In genomic region chr9:44482112-44482511, GRCm38 (mm10) we compare ENCODE assay signal across 9 mouse cellular contexts. TPM values are rescaled to one million over a fixed set of nuclear protein-coding genes. Genes with fewer than 3 reads are reported as not detected.
A peak's percentile ranks its signal among the peaks of the same experiment; 100 is the strongest.
DNase-seq lines count a peak whose midpoint lies in the region; ATAC-seq and TF ChIP-seq lines count a peak whose summit lies in the region.
"Had no signal": no experiment of that assay in that cellular context is flagged by ENCODE, and none has a peak within 500 bp of the region (broad histone marks: within the 10 kb centered on the region; RNA-seq: fewer than 3 reads in every experiment).

No protein-coding gene starts in this region.

- WGBS in cerebellum, adult 2 months, result 21% methylated on average over 3 of the region's 3 CpGs
- 3% methylated on average over 3 of the region's 3 CpGs for WGBS in lung, postnatal 0 days
- WGBS in limb, embryonic 15.5 days, result 9% methylated on average over 3 of the region's 3 CpGs
- WGBS in stomach, embryonic 14.5 days, result 12% methylated on average over 3 of the region's 3 CpGs

- no peak for TF ChIP-seq POLR2A in cerebellum, adult 2 months (IDR thresholded peaks at IDR 0.05; ENCODE audit: borderline replicate concordance, insufficient read depth, low read length)

- H3K27me3 ChIP-seq in cerebellum, adult 2 months (ENCODE audit: control insufficient read depth, insufficient read depth, low read length), result no peaks in the 10 kb centered on the region
- H3K27me3 ChIP-seq in lung, postnatal 0 days (replicated peaks; ENCODE audit: insufficient read depth, low read length), result no peaks in the 10 kb centered on the region
- no peaks in the 10 kb centered on the region for H3K27me3 ChIP-seq in limb, embryonic 15.5 days
- no peaks in the 10 kb centered on the region for H3K27me3 ChIP-seq in stomach, embryonic 14.5 days (ENCODE audit: control insufficient read depth, insufficient read depth, low read length)

- H3K4me1 ChIP-seq in cerebellum, adult 2 months (ENCODE audit: control insufficient read depth, insufficient read depth, low read length), result peaks cover 20% of the 10 kb centered on the region
- peaks cover 25% of the 10 kb centered on the region for H3K4me1 ChIP-seq in lung, postnatal 0 days (ENCODE audit: insufficient read depth, low read depth, low read length)
- peaks cover 59% of the 10 kb centered on the region for H3K4me1 ChIP-seq in limb, embryonic 15.5 days
- H3K4me1 ChIP-seq in stomach, embryonic 14.5 days (ENCODE audit: control insufficient read depth, insufficient read depth, low read length), result peaks cover 41% of the 10 kb centered on the region

- TF ChIP-seq EP300 in lung, postnatal 0 days (IDR thresholded peaks at IDR 0.05), result no peak

- peak overlapping the region; percentile 86 for H3K4me3 ChIP-seq in cerebellum, adult 2 months (replicated peaks; ENCODE audit: insufficient read depth, low read depth, low read length)
- peak overlapping the region; percentile 88 for H3K4me3 ChIP-seq in lung, postnatal 0 days (ENCODE audit: low read depth, low read length)
- peak overlapping the region; percentile 98 for H3K4me3 ChIP-seq in limb, embryonic 15.5 days
- peak overlapping the region; percentile 84 for H3K4me3 ChIP-seq in stomach, embryonic 14.5 days (ENCODE audit: low read depth, low read length)

- peak overlapping the region; percentile 77 for H3K4me2 ChIP-seq in lung, postnatal 0 days (replicated peaks; ENCODE audit: low read depth, low read length)
- peak overlapping the region; percentile 81 for H3K4me2 ChIP-seq in limb, embryonic 15.5 days
- H3K4me2 ChIP-seq in stomach, embryonic 14.5 days (replicated peaks; ENCODE audit: low read depth, low read length), result peak overlapping the region; percentile 76

- no peak for DNase-seq in cerebellum, adult 2 months
- no peak for DNase-seq in cerebellum, postnatal 14 days
- no peak for DNase-seq in lung, postnatal 0 days (ENCODE audit: low spot score)
- DNase-seq in lung, postnatal 25 days (ENCODE audit: low spot score), result no peak
- no peak for DNase-seq in layer of hippocampus, adult 9-11 months
- no peak for DNase-seq in left cerebral cortex, adult 11 months (ENCODE audit: low spot score)

- no peak overlapping the region for H3K9ac ChIP-seq in lung, postnatal 0 days (replicated peaks; ENCODE audit: low read depth)
- H3K9ac ChIP-seq in limb, embryonic 15.5 days, result no peak overlapping the region
- 0 out of 2 replicates have a peak overlapping the region, but pooled peaks have one; percentile 90 for H3K9ac ChIP-seq in stomach, embryonic 14.5 days (replicated peaks; ENCODE audit: low read depth, low read length)

- no peak for TF ChIP-seq CTCF in cerebellum, adult 2 months (IDR thresholded peaks at IDR 0.05; ENCODE audit: borderline replicate concordance, insufficient read depth, low read depth, low read length)
- TF ChIP-seq CTCF in lung, postnatal 0 days (IDR thresholded peaks at IDR 0.05), result no peak

- peak overlapping the region; percentile 90 for H3K27ac ChIP-seq in cerebellum, adult 2 months (ENCODE audit: insufficient read depth, low read length)
- H3K27ac ChIP-seq in lung, postnatal 0 days (ENCODE audit: low read length), result no peak overlapping the region
- H3K27ac ChIP-seq in limb, embryonic 15.5 days, result peak overlapping the region; percentile 99
- H3K27ac ChIP-seq in stomach, embryonic 14.5 days (ENCODE audit: low read length), result peak overlapping the region; percentile 87; the same call in 1 of the 2 replicates

- no peaks in the 10 kb centered on the region for H3K36me3 ChIP-seq in lung, postnatal 0 days (ENCODE audit: insufficient read depth, low read length)
- H3K36me3 ChIP-seq in limb, embryonic 15.5 days, result no peaks in the 10 kb centered on the region
- H3K36me3 ChIP-seq in stomach, embryonic 14.5 days (ENCODE audit: control insufficient read depth, insufficient read depth, low read length), result no peaks in the 10 kb centered on the region

- no peaks in the 10 kb centered on the region for H3K9me3 ChIP-seq in lung, postnatal 0 days (ENCODE audit: low read length)
- no peaks in the 10 kb centered on the region for H3K9me3 ChIP-seq in limb, embryonic 15.5 days
- H3K9me3 ChIP-seq in stomach, embryonic 14.5 days (ENCODE audit: control insufficient read depth, low read depth, low read length), result no peaks in the 10 kb centered on the region

- ATAC-seq in lung, postnatal 0 days, result no peak
- no peak for ATAC-seq in limb, embryonic 15.5 days (ENCODE audit: insufficient number of reproducible peaks, low FRiP score, low TSS enrichment, low read depth)
- no peak for ATAC-seq in stomach, embryonic 14.5 days (ENCODE audit: insufficient number of reproducible peaks, insufficient read depth, low FRiP score, low read depth)

RNA-seq across cellular contexts. Expression of gene Bcl9l, which starts 0.5 kb away (rescaled TPM):
- 22.0 and 22.3 TPM in 2 replicates for polyA plus RNA-seq in cerebellum, adult 2 months (2012; rRNA removed)
- polyA plus RNA-seq in lung, postnatal 0 days (2015; fragmentation: Nextera tagmentation; extraction: Ambion mirVana), result 10.7 and 12.3 TPM in 2 replicates
- 16.8 and 18.5 TPM in 2 replicates for polyA plus RNA-seq in limb, embryonic 15.5 days (2015; fragmentation: Nextera tagmentation; extraction: Ambion mirVana)
- 15.4 and 16.3 TPM in 2 replicates for polyA plus RNA-seq in stomach, embryonic 14.5 days (2014; fragmentation: Nextera tagmentation; extraction: Ambion mirVana)

RNA-seq across cellular contexts. Expression of gene Upk2, which starts 27.3 kb away (rescaled TPM):
- polyA plus RNA-seq in cerebellum, adult 2 months (2012; rRNA removed), result 0.13 TPM in 1 of 2 replicates, not detected in the other
- 2.2 and 2.3 TPM in 2 replicates for polyA plus RNA-seq in lung, postnatal 0 days (2015; fragmentation: Nextera tagmentation; extraction: Ambion mirVana)
- 0.37 and 0.45 TPM in 2 replicates for polyA plus RNA-seq in limb, embryonic 15.5 days (2015; fragmentation: Nextera tagmentation; extraction: Ambion mirVana)
- polyA plus RNA-seq in stomach, embryonic 14.5 days (2014; fragmentation: Nextera tagmentation; extraction: Ambion mirVana), result 25.9 and 26.4 TPM in 2 replicates
- polyA plus RNA-seq: brain, embryonic 14.5 days had no signal

RNA-seq across cellular contexts. Expression of gene Foxr1, which starts 41.2 kb away (rescaled TPM):
- not detected in 2 replicates for polyA plus RNA-seq in cerebellum, adult 2 months (2012; rRNA removed)
- polyA plus RNA-seq in lung, postnatal 0 days (2015; fragmentation: Nextera tagmentation; extraction: Ambion mirVana), result not detected in 2 replicates
- polyA plus RNA-seq in limb, embryonic 15.5 days (2015; fragmentation: Nextera tagmentation; extraction: Ambion mirVana), result not detected in 2 replicates
- not detected in 2 replicates for polyA plus RNA-seq in stomach, embryonic 14.5 days (2014; fragmentation: Nextera tagmentation; extraction: Ambion mirVana)
- polyA plus RNA-seq: brain, embryonic 14.5 days had no signal
